Mouse (Mus musculus) ES-Bruce4 (cell line): Measurements from ENCODE around the gene Ppme1. TPM values are rescaled to one million over a fixed set of nuclear protein-coding genes. Genes with fewer than 3 reads are reported as not detected.

Source experiments
- H3K27ac ChIP-seq: 2 replicates; pipeline ENCODE4 v1.5.1; 2012; ENCODE audit warnings: low read length, inconsistent platforms; ENCODE audit not compliant: insufficient read depth
- H3K27me3 ChIP-seq: 2 replicates; pipeline ENCODE4 v1.6.1; 2012; ENCODE audit warnings: mild to moderate bottlenecking, low read length, inconsistent platforms; ENCODE audit not compliant: control insufficient read depth, poor library complexity, insufficient read depth, severe bottlenecking
- H3K36me3 ChIP-seq: 2 replicates; pipeline ENCODE4 v1.6.1; 2012; ENCODE audit warnings: inconsistent platforms, mild to moderate bottlenecking, low read length, moderate library complexity; ENCODE audit not compliant: control insufficient read depth, poor library complexity, insufficient read depth, severe bottlenecking
- H3K4me1 ChIP-seq: one replicate; pipeline ENCODE4 v1.8.1; 2011; ENCODE audit warnings: low read length; ENCODE audit not compliant: control insufficient read depth, insufficient read depth
- H3K4me3 ChIP-seq: 2 replicates; pipeline ENCODE4 v1.5.1; 2011; ENCODE audit warnings: low read depth, mild to moderate bottlenecking, low read length
- H3K9ac ChIP-seq: 2 replicates; pipeline ENCODE4 v1.6.1; 2012; ENCODE audit warnings: low read depth, mild to moderate bottlenecking, inconsistent platforms; ENCODE audit not compliant: poor library complexity, severe bottlenecking
- H3K9me3 ChIP-seq: replicated peaks from 2 replicates; pipeline ENCODE4 v1.6.1; 2012; ENCODE audit warnings: mild to moderate bottlenecking, low read length, inconsistent platforms; ENCODE audit not compliant: control insufficient read depth, poor library complexity, insufficient read depth, severe bottlenecking
- CTCF ChIP-seq: IDR thresholded peaks from one replicate; pipeline ENCODE4 v1.8.1; 2011; ENCODE audit warnings: low read depth, low read length
- EP300 ChIP-seq: IDR thresholded peaks from 2 replicates; pipeline ENCODE4 v1.6.1; 2011; ENCODE audit warnings: low read depth, low read length; ENCODE audit not compliant: insufficient read depth
- POLR2A ChIP-seq: IDR thresholded peaks from one replicate; pipeline ENCODE4 v1.8.1; 2011; ENCODE audit warnings: low read length; ENCODE audit not compliant: insufficient read depth
- polyA plus RNA-seq: library from polyadenylated mRNA; stranded (reverse); fragments of >200 nt; gene quantifications from 2 replicates; pipeline ENCODE4 v1.2.4, GENCODE M21; 2011; ENCODE audit warnings: low read depth; ENCODE audit not compliant: missing spikeins, insufficient read depth, insufficient read length

Gene Ppme1
- polyA plus RNA-seq, 1 experiment: 46.7 TPM

DNA sequence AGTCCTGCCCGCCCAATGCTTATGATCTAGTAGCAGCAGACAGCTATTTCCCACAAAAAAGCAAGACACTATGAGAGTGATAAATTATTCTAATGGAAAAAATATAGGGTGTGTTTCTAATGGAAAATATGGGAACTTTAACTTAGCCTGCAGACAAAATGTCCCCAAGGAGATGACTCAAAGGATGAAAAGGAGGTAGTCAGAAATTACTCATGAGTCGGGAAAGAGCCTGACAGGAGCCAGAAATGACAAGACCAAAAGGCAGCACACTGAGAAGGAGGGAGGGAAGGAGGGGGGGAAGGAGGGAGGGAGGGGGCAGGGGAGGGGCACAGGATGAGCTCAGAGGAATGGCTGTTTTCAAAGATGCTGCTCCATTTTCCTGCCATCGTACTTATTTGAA, 90.5 kb downstream of the Ppme1 start:
- H3K27me3 ChIP-seq: no peaks in the 10 kb centered on the region
- TF ChIP-seq POLR2A (no peak), CTCF (no peak), EP300 (no peak)
- H3K4me1 ChIP-seq: no peaks in the 10 kb centered on the region
- no peak overlapping the region for H3K9ac ChIP-seq
- no peaks in the 10 kb centered on the region for H3K9me3 ChIP-seq
- no peak overlapping the region for H3K27ac ChIP-seq
- H3K36me3 ChIP-seq: no peaks in the 10 kb centered on the region
- H3K4me3 ChIP-seq: no peak overlapping the region

DNA sequence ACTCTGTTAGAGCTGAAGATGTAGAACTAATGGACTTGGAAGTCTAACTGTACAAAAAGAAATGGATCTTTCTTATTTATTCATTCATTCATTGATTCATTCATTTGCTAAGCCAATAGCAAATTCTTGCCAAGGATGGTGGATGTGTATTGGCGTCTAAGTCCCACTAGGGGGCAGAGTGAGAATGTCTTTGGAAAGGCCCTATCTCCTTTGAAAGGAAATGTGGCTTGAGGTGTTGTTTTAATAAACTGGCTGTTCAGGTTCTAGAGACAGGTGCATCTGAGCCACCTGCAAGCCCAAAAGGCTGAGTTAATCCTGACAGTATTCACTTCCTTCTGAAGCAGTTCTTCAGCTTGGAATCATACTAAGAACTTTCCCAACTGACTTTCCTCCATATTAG, 92.3 kb downstream of the Ppme1 start:
- Histone ChIP-seq H3K9ac (no peak overlapping the region), H3K36me3 (no peaks in the 10 kb centered on the region), H3K4me3 (no peak overlapping the region), H3K27ac (no peak overlapping the region), H3K4me1 (no peaks in the 10 kb centered on the region), H3K9me3 (no peaks in the 10 kb centered on the region), H3K27me3 (no peaks in the 10 kb centered on the region)
- no peak for TF ChIP-seq CTCF
- no peak for TF ChIP-seq EP300
- no peak for TF ChIP-seq POLR2A

Other genes starting within 250 kb of the Ppme1 start
- gene Lipt2, start 213.0 kb downstream of the Ppme1 start, polyA plus RNA-seq: 7.6 and 8.8 TPM in 2 replicates
- gene Kcne3, start 195.8 kb downstream of the Ppme1 start, polyA plus RNA-seq: not detected in 2 replicates
- 6.1 and 8.6 TPM in 2 replicates for gene Pgm2l1, start 144.9 kb downstream of the Ppme1 start, polyA plus RNA-seq
- gene P4ha3, start 86.8 kb downstream of the Ppme1 start, polyA plus RNA-seq: 1.2 TPM in 1 of 2 replicates, not detected in the other
- 28.9 and 29.7 TPM in 2 replicates for gene C2cd3, start 74 bp downstream of the Ppme1 start, polyA plus RNA-seq
- not detected in 2 replicates for gene Ucp3, start 100.7 kb upstream of the Ppme1 start, polyA plus RNA-seq
- 162 and 171 TPM in 2 replicates for gene Ucp2, start 121.0 kb upstream of the Ppme1 start, polyA plus RNA-seq
- gene Dnajb13, start 142.7 kb upstream of the Ppme1 start, polyA plus RNA-seq: 0.39 TPM in 1 of 2 replicates, not detected in the other
- gene Coa4, start 164.8 kb upstream of the Ppme1 start, polyA plus RNA-seq: 9.2 and 14.6 TPM in 2 replicates
- 137 and 148 TPM in 2 replicates for gene Rab6a, start 235.1 kb upstream of the Ppme1 start, polyA plus RNA-seq
- 57.4 and 68.8 TPM in 2 replicates for gene Mrpl48, start 236.0 kb upstream of the Ppme1 start, polyA plus RNA-seq